Mouse (Mus musculus) limb, embryonic 11.5 days (tissue): ENCODE results near the gene Apip. TPM values are rescaled to one million over a fixed set of nuclear protein-coding genes. Genes with fewer than 3 reads are reported as not detected.

Experiments used
- ATAC-seq: fragments of 200-750 bp; cut with Nextera tagmentation; 2 replicates; pipeline ENCODE4 v1.8.0; 2017; ENCODE audit warnings: low read depth; ENCODE audit not compliant: insufficient number of reproducible peaks, low FRiP score, low TSS enrichment
- DNase-seq: peaks from one replicate; pipeline ENCODE4 v3.0.0-alpha.2; 2015; ENCODE audit warnings: low spot score
- H3K27ac ChIP-seq: fragments of 300-500 bp; sonication (generic); replicated peaks from 2 replicates; pipeline ENCODE4 v1.5.1; 2014; ENCODE audit warnings: low read depth, mild to moderate bottlenecking, low read length
- H3K27me3 ChIP-seq: fragments of 300-500 bp; sonication (generic); 2 replicates; pipeline ENCODE4 v1.6.1; 2014; ENCODE audit warnings: mild to moderate bottlenecking, low read length, mixed read lengths; ENCODE audit not compliant: control insufficient read depth, insufficient read depth
- H3K36me3 ChIP-seq: fragments of 300-500 bp; sonication (generic); 2 replicates; pipeline ENCODE4 v1.6.1; 2014; ENCODE audit warnings: mild to moderate bottlenecking, low read length, moderate library complexity, mixed read lengths; ENCODE audit not compliant: control insufficient read depth, insufficient read depth
- H3K4me1 ChIP-seq: fragments of 300-500 bp; sonication (generic); 2 replicates; pipeline ENCODE4 v1.6.1; 2014; ENCODE audit warnings: low read length, mixed read lengths; ENCODE audit not compliant: control insufficient read depth, insufficient read depth
- H3K4me2 ChIP-seq: fragments of 300-500 bp; sonication (generic); 2 replicates; pipeline ENCODE4 v1.6.1; 2014; ENCODE audit warnings: low read depth, mild to moderate bottlenecking, moderate library complexity; ENCODE audit not compliant: severe bottlenecking
- H3K4me3 ChIP-seq: fragments of 300-500 bp; sonication (generic); 2 replicates; pipeline ENCODE4 v1.5.1; 2014; ENCODE audit warnings: low read depth, low read length
- H3K9ac ChIP-seq: fragments of 300-500 bp; sonication (generic); 2 replicates; pipeline ENCODE4 v1.6.1; 2014; ENCODE audit warnings: mild to moderate bottlenecking, low read length
- H3K9me3 ChIP-seq: fragments of 300-500 bp; sonication (generic); 2 replicates; pipeline ENCODE4 v1.6.1; 2016; ENCODE audit warnings: low read length; ENCODE audit not compliant: control insufficient read depth
- WGBS: fragments of 180-500 bp; shearing (Covaris S2); extraction: QIAGEN DNeasy Blood & Tissue Kit; methylation state at CpG from one replicate; pipeline ENCODE4 v1.1.7; 2014; 5-methylcytosine and 5-hydroxymethylcytosine counted together
- polyA plus RNA-seq: library from polyadenylated mRNA; unstranded; fragments of >200 nt; fragmentation: Nextera tagmentation; extraction: Ambion mirVana; gene quantifications from 2 replicates; pipeline ENCODE4 v1.2.1, GENCODE M21; 2014

Apip gene
- polyA plus RNA-seq, result 78.4 and 78.5 TPM in 2 replicates

GRCm38 (mm10) chr2:103073219-103073982 is at the start of gene Apip, which contains the start of gene Pdhx:
Apip (plus strand) TSS chr2:103073675.
Pdhx (minus strand) TSS chr2:103073513.
- under 1% methylated on average over 55 of the region's 55 CpGs for WGBS
- Histone ChIP-seq H3K4me2 (peak within 1 kb of the TSS; percentile 50), H3K4me3 (peak within 1 kb of the TSS; percentile 81), H3K27ac (peak within 1 kb of the TSS; percentile 42; the same call in 1 of the 2 replicates), H3K9me3 (no peaks in the 10 kb centered on the region), H3K9ac (peak within 1 kb of the TSS; percentile 89), H3K36me3 (no peaks in the 10 kb centered on the region), H3K27me3 (no peaks in the 10 kb centered on the region), H3K4me1 (no peaks in the 10 kb centered on the region)
- DNase-seq (peak; percentile 100), ATAC-seq (peak; percentile 100)

- no peaks in the 10 kb centered on the region for H3K27me3 ChIP-seq
- DNase-seq, result no peak
- WGBS, result 95% methylated on average over 4 of the region's 4 CpGs
- no peak overlapping the region for H3K9ac ChIP-seq
- no peaks in the 10 kb centered on the region for H3K36me3 ChIP-seq
- no peaks in the 10 kb centered on the region for H3K4me1 ChIP-seq
- H3K27ac ChIP-seq, result no peak overlapping the region
- no peak for ATAC-seq
- no peak overlapping the region for H3K4me3 ChIP-seq
- no peak overlapping the region for H3K4me2 ChIP-seq
- no peaks in the 10 kb centered on the region for H3K9me3 ChIP-seq
Observed at GRCm38 (mm10) chr2:103037831-103038230, 35.6 kb upstream of the Apip start.

- Histone ChIP-seq H3K9ac (no peak overlapping the region), H3K27me3 (no peaks in the 10 kb centered on the region), H3K4me3 (no peak overlapping the region), H3K9me3 (no peaks in the 10 kb centered on the region), H3K36me3 (no peaks in the 10 kb centered on the region), H3K4me2 (no peak overlapping the region), H3K4me1 (no peaks in the 10 kb centered on the region), H3K27ac (no peak overlapping the region)
- DNase-seq (no peak), ATAC-seq (no peak)
- 96% methylated on average over 8 of the region's 8 CpGs for WGBS
Observed at GRCm38 (mm10) chr2:103040896-103041295, 32.6 kb upstream of the Apip start.

- H3K27ac ChIP-seq, result no peak overlapping the region
- ATAC-seq, result no peak
- no peaks in the 10 kb centered on the region for H3K4me1 ChIP-seq
- no peaks in the 10 kb centered on the region for H3K27me3 ChIP-seq
- no peak overlapping the region for H3K9ac ChIP-seq
- H3K4me3 ChIP-seq, result no peak overlapping the region
- 94% methylated on average over 2 of the region's 2 CpGs for WGBS
- H3K4me2 ChIP-seq, result no peak overlapping the region
- H3K36me3 ChIP-seq, result no peaks in the 10 kb centered on the region
- DNase-seq, result no peak
- no peaks in the 10 kb centered on the region for H3K9me3 ChIP-seq
Observed at GRCm38 (mm10) chr2:103045286-103045685, 28.2 kb upstream of the Apip start.

GRCm38 (mm10) chr2:103051937-103052893 is 21.3 kb upstream of the Apip start:
- Histone ChIP-seq H3K36me3 (no peaks in the 10 kb centered on the region), H3K9me3 (no peaks in the 10 kb centered on the region), H3K9ac (no peak overlapping the region), H3K4me1 (no peaks in the 10 kb centered on the region), H3K4me3 (no peak overlapping the region), H3K4me2 (no peak overlapping the region), H3K27ac (no peak overlapping the region), H3K27me3 (no peaks in the 10 kb centered on the region)
- ATAC-seq (no peak), DNase-seq (no peak)
- WGBS, result 83% methylated on average over 19 of the region's 19 CpGs

GRCm38 (mm10) chr2:103055820-103056219 is 17.7 kb upstream of the Apip start:
- Histone ChIP-seq H3K4me2 (no peak overlapping the region), H3K27me3 (no peaks in the 10 kb centered on the region), H3K9ac (no peak overlapping the region), H3K4me3 (no peak overlapping the region), H3K27ac (no peak overlapping the region), H3K36me3 (no peaks in the 10 kb centered on the region), H3K4me1 (no peaks in the 10 kb centered on the region), H3K9me3 (no peaks in the 10 kb centered on the region)
- DNase-seq, result no peak
- ATAC-seq, result no peak
- 91% methylated on average over 6 of the region's 6 CpGs for WGBS

GRCm38 (mm10) chr2:103058266-103058665 is 15.2 kb upstream of the Apip start:
- no peaks in the 10 kb centered on the region for H3K9me3 ChIP-seq
- ATAC-seq (no peak), DNase-seq (no peak)
- no peaks in the 10 kb centered on the region for H3K36me3 ChIP-seq
- no peak overlapping the region for H3K27ac ChIP-seq
- H3K27me3 ChIP-seq, result no peaks in the 10 kb centered on the region
- no peak overlapping the region for H3K9ac ChIP-seq
- WGBS, result 91% methylated on average over 3 of the region's 3 CpGs
- H3K4me1 ChIP-seq, result no peaks in the 10 kb centered on the region
- H3K4me3 ChIP-seq, result no peak overlapping the region
- H3K4me2 ChIP-seq, result no peak overlapping the region

- 38% methylated on average over 3 of the region's 3 CpGs for WGBS
- Histone ChIP-seq H3K4me3 (no peak overlapping the region), H3K4me2 (no peak overlapping the region), H3K27me3 (no peaks in the 10 kb centered on the region), H3K36me3 (no peaks in the 10 kb centered on the region), H3K9me3 (no peaks in the 10 kb centered on the region), H3K4me1 (no peaks in the 10 kb centered on the region), H3K27ac (no peak overlapping the region), H3K9ac (no peak overlapping the region)
- DNase-seq, result peak; percentile 60
- ATAC-seq, result no peak
Observed at GRCm38 (mm10) chr2:103062865-103063264, 10.6 kb upstream of the Apip start.
